Mouse (Mus musculus) cerebellum, adult 11 months (tissue): Measurements from ENCODE around the gene Rin3.
"Not testable (repeated sequence)": the region's sequence is repeated elsewhere in the genome, so short reads cannot be mapped to it uniquely, and the experiment has no call there.

Experiments
- DNase-seq: peaks from one replicate; pipeline ENCODE4 v3.0.0; 2022

Rin3 gene

GRCm38 (mm10) chr12:102282763-102283482 lies at the start of gene Rin3:
Rin3 (plus strand) TSS chr12:102283048.
- DNase-seq: peak; percentile 9

- no peak for DNase-seq
Measured at GRCm38 (mm10) chr12:102235551-102235950, 47.3 kb upstream of the Rin3 start.

- DNase-seq: no peak
Measured at GRCm38 (mm10) chr12:102236317-102236716, 46.5 kb upstream of the Rin3 start.

GRCm38 (mm10) chr12:102242076-102242722 lies 40.6 kb upstream of the Rin3 start:
- DNase-seq: no peak

GRCm38 (mm10) chr12:102243915-102244314 lies 38.9 kb upstream of the Rin3 start:
- DNase-seq: no peak

- no peak for DNase-seq
Measured at GRCm38 (mm10) chr12:102246226-102246625, 36.6 kb upstream of the Rin3 start.

GRCm38 (mm10) chr12:102248104-102248503 lies 34.7 kb upstream of the Rin3 start:
- DNase-seq: no peak

GRCm38 (mm10) chr12:102250316-102250715 lies 32.5 kb upstream of the Rin3 start:
- no peak for DNase-seq

- DNase-seq: no peak
Measured at GRCm38 (mm10) chr12:102251070-102251469, 31.8 kb upstream of the Rin3 start.

- DNase-seq: no peak
Measured at GRCm38 (mm10) chr12:102251985-102252384, 30.9 kb upstream of the Rin3 start.

- no peak for DNase-seq
Measured at GRCm38 (mm10) chr12:102252525-102252924, 30.3 kb upstream of the Rin3 start.

- no peak for DNase-seq
Measured at GRCm38 (mm10) chr12:102255012-102255411, 27.8 kb upstream of the Rin3 start.

- no peak for DNase-seq
Measured at GRCm38 (mm10) chr12:102258522-102259112, 24.2 kb upstream of the Rin3 start.

- no peak for DNase-seq
Measured at GRCm38 (mm10) chr12:102261933-102262396, 20.9 kb upstream of the Rin3 start.

GRCm38 (mm10) chr12:102262809-102263208 lies 20.0 kb upstream of the Rin3 start:
- no peak for DNase-seq

- DNase-seq: no peak
Measured at GRCm38 (mm10) chr12:102263249-102263648, 19.6 kb upstream of the Rin3 start.

GRCm38 (mm10) chr12:102266433-102266832 lies 16.4 kb upstream of the Rin3 start:
- DNase-seq: no peak

- no peak for DNase-seq
Measured at GRCm38 (mm10) chr12:102269144-102269543, 13.7 kb upstream of the Rin3 start.

- no peak for DNase-seq
Measured at GRCm38 (mm10) chr12:102270776-102271405, 12.0 kb upstream of the Rin3 start.

GRCm38 (mm10) chr12:102271447-102271846 lies 11.4 kb upstream of the Rin3 start:
- DNase-seq: no peak

- no peak for DNase-seq
Measured at GRCm38 (mm10) chr12:102275833-102276443, 6.9 kb upstream of the Rin3 start.

GRCm38 (mm10) chr12:102280290-102280689 lies 2.6 kb upstream of the Rin3 start:
- DNase-seq: not testable (repeated sequence)

- DNase-seq: no peak
Measured at GRCm38 (mm10) chr12:102280867-102281503, 1.9 kb upstream of the Rin3 start.
